Mouse (Mus musculus) erythroid progenitor cell, adult 5-6 weeks (primary cell): Measurements from ENCODE around the gene Nkx1-2. TPM values are rescaled to one million over a fixed set of nuclear protein-coding genes. Genes with fewer than 3 reads are reported as not detected.

Experiments
- ATAC-seq: replicated peaks from 2 replicates; pipeline ENCODE4 v1.8.0; 2016; ENCODE audit warnings: moderate number of reproducible peaks, mild to moderate bottlenecking, moderate TSS enrichment, inconsistent platforms; ENCODE audit not compliant: poor library complexity, low FRiP score, severe bottlenecking
- total RNA-seq, 2 experiments: library from RNA; stranded (forward) in 1 of 2; stranded (reverse) in 1 of 2; fragments of 150-400 nt in 1 of 2; fragments of 186-747, 209-891 nt in 1 of 2; gene quantifications; 2 replicates each; pipeline versions ENCODE4 v1.2.3 to v1.2.4; 2015 to 2017; ENCODE audit warnings: low replicate concordance in 2 of 2

Gene Nkx1-2
- total RNA-seq (2015; ENCODE audit: low replicate concordance) (not detected in 2 replicates), total RNA-seq (2017; ENCODE audit: low replicate concordance) (not detected in 2 replicates)

- no peak for ATAC-seq
These were observed at the start of gene Nkx1-2 for GRCm38 (mm10) chr7:132599071-132599975. TSS of gene Nkx1-2 (minus strand) at chr7:132599637.

GRCm38 (mm10) chr7:132646514-132646913, 47.1 kb upstream of the Nkx1-2 start:
- ATAC-seq, result no peak

DNA sequence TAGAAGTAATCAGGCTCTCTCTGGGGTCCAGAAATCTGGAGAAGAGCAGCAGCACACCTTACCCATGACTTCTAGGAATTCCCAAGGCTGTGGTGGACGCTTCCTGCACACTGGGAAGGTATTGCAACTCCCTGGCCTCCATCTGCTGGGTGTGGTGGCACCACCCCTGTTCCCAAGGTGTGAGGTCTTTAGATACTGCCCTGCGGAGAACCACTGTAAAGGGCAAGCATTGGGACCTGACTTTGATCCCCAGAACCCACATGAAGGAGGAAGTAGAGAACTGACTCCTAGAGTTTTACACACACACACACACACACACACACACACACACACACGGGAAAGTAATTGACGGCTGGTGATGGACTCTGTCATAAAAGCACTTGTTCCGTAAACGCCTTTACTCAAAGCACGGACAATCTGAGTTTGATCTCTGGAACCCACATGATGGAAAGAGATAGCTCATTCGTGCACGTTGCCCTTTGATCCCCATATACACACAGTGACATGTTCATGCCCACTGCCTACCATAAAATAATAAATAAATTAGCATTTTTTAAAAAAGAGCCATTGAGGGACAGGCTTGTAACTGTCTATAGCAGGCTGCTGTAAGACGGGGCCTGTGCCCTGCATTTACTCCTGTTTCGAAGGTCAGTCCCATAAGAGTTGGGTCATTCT, 45.3 kb upstream of the Nkx1-2 start:
- no peak for ATAC-seq

GRCm38 (mm10) chr7:132641606-132642005, 42.2 kb upstream of the Nkx1-2 start:
- ATAC-seq, result no peak

- ATAC-seq, result no peak
These were observed 41.5 kb upstream of the Nkx1-2 start for GRCm38 (mm10) chr7:132640946-132641345.

- ATAC-seq, result 0 out of 2 replicates have a peak, but pooled peaks have one; percentile 41
These were observed 39.1 kb upstream of the Nkx1-2 start for GRCm38 (mm10) chr7:132638446-132639087.

DNA sequence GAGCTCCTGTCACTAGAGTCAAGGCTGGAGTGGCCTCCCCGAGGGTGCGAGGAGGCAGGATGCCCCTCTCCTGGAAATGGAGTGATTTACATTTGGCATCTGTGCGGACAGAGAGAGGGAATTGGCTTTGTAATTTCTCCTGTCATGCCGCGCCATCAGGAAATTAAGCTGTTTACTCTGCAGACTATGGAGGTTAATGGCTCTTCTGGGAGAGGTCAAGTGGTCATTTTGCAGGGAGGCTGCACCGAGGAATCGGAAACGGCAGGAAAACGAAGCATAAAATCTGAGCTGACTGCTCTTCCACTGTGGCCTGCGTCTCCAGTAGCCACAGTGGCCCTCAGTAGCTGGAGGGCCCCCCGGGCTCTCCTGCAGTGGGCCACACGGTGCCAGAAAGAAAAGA, 37.9 kb upstream of the Nkx1-2 start:
- no peak for ATAC-seq

DNA sequence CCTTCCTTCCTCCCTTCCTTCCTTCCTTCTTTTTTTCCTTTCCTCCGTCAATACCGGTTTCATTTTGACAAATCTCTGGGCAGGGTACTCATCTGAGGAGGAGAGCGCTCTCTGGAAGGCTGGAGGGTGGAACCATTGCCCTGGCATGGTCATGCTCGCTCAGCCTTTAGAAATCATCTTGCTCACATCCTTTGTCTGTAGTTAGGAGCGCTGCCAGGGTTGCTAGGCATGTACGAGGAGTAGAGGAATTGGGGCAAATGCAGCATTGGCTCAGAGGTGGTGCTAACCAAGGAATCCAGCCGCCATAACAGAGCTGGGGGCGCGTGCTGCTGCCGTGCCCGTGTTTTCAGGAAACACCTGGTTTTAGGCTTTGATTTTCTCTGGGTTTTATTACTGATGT, 31.9 kb upstream of the Nkx1-2 start:
- no peak for ATAC-seq

DNA sequence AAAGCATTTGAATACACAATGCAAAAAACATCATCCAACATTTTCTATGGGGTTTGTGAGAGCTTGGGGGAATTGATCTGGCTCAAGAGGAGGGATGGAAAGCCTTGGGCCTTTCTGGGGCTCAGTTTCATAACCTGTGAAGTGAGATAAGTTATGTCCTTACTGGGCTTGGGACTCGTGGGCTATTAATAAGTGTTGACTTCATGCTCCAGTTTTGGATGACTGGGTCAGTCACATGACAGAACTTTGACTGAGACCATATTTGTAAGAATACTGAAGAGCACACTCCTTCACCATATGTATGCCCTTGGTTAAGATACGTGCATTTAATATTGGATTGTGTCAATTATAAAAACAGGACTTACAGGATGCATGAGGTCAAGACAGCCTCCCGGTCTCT, 28.0 kb upstream of the Nkx1-2 start:
- no peak for ATAC-seq

DNA sequence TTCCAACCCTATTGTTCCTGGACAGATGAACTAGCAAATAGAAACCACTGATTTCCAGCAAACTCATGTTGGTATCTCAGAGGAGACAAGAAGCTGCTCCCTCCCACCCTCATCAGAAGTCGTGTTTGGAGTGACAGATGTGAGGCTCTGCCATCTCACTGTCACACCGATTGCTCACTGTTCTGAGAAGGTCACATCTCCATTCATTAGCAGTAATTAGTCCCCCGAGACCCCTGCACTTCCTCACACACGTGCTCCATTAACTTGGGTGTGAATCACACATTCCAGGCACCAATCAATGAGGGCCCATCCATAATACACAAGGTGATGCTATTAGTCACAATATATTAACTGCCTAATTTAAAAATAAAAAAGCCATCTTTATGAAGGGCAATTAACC, 26.7 kb upstream of the Nkx1-2 start:
- ATAC-seq, result no peak

- no peak for ATAC-seq
These were observed 24.7 kb upstream of the Nkx1-2 start for GRCm38 (mm10) chr7:132624161-132624560.

GRCm38 (mm10) chr7:132619975-132620918, 20.8 kb upstream of the Nkx1-2 start:
- 0 out of 2 replicates have a peak, but pooled peaks have one; percentile 19 for ATAC-seq

- no peak for ATAC-seq
These were observed 20.1 kb upstream of the Nkx1-2 start for GRCm38 (mm10) chr7:132619549-132619948.

- no peak for ATAC-seq
These were observed 17.7 kb upstream of the Nkx1-2 start for GRCm38 (mm10) chr7:132617021-132617564.

- ATAC-seq, result no peak
These were observed 17.0 kb upstream of the Nkx1-2 start for GRCm38 (mm10) chr7:132616391-132616790.

GRCm38 (mm10) chr7:132615346-132615745, 15.9 kb upstream of the Nkx1-2 start:
- ATAC-seq, result no peak

DNA sequence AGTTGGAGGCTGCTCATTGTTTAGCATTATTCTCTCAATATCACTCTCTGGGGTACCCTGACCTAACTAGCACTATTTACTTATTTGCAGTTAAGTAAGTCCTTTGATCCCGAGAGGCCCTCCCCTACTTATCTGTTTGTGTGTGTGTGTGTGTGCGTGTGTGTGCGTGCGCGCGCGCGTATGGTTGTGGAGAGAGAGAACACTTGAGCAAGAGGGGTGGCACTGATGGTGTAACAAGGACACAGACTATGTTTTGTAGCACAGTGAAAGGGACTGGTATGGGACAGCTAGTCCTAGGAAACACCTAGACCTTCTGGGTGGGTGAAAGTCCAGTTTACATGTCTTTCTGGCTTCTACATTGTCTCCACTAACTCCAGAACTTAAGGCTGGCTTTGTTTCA, 12.1 kb upstream of the Nkx1-2 start:
- no peak for ATAC-seq

GRCm38 (mm10) chr7:132610468-132611318, 11.3 kb upstream of the Nkx1-2 start, which contains the start of gene Lhpp:
TSS of gene Lhpp (plus strand) at chr7:132610638.
- ATAC-seq, result peak; percentile 92
